Mouse (Mus musculus) erythroid progenitor cell, adult 5-6 weeks (primary cell): ENCODE data around the gene Tmem238l. TPM values are rescaled to one million over a fixed set of nuclear protein-coding genes. Genes with fewer than 3 reads are reported as not detected.

Source experiments
- total RNA-seq, 2 experiments: library from RNA; stranded (forward) in 1 of 2; stranded (reverse) in 1 of 2; fragments of 150-400 nt in 1 of 2; fragments of 186-747, 209-891 nt in 1 of 2; gene quantifications; 2 replicates each; pipeline versions ENCODE4 v1.2.3 to v1.2.4; 2015 to 2017; ENCODE audit warnings: low replicate concordance in 2 of 2

Tmem238l gene
- total RNA-seq, 2 experiments from 2014 or later: not detected

Other genes with a start within 250 kb of the Tmem238l start
- gene Pirt, start 44.7 kb upstream of the Tmem238l start, total RNA-seq (2015; ENCODE audit: low replicate concordance): not detected in 2 replicates
- gene Pirt, start 44.7 kb upstream of the Tmem238l start, total RNA-seq (2017; ENCODE audit: low replicate concordance): not detected in 2 replicates
- gene Tmem220, start 68.5 kb downstream of the Tmem238l start, total RNA-seq (2015; ENCODE audit: low replicate concordance): 2.9 and 3.8 TPM in 2 replicates
- gene Tmem220, start 68.5 kb downstream of the Tmem238l start, total RNA-seq (2017; ENCODE audit: low replicate concordance): 1.3 TPM in 1 of 2 replicates, not detected in the other
- 5.0 and 34.8 TPM in 2 replicates for gene Adprm, start 96.0 kb downstream of the Tmem238l start, total RNA-seq (2015; ENCODE audit: low replicate concordance)
- gene Adprm, start 96.0 kb downstream of the Tmem238l start, total RNA-seq (2017; ENCODE audit: low replicate concordance): 3.2 and 8.5 TPM in 2 replicates
- 2.5 TPM in 1 of 2 replicates, not detected in the other for gene Sco1, start 96.0 kb downstream of the Tmem238l start, total RNA-seq (2015; ENCODE audit: low replicate concordance)
- 2.2 and 2.9 TPM in 2 replicates for gene Sco1, start 96.0 kb downstream of the Tmem238l start, total RNA-seq (2017; ENCODE audit: low replicate concordance)
- gene Myh3, start 121.7 kb downstream of the Tmem238l start, total RNA-seq (2015; ENCODE audit: low replicate concordance): not detected in 2 replicates
- not detected in 2 replicates for gene Myh3, start 121.7 kb downstream of the Tmem238l start, total RNA-seq (2017; ENCODE audit: low replicate concordance)
- gene Myh2, start 214.4 kb downstream of the Tmem238l start, total RNA-seq (2015; ENCODE audit: low replicate concordance): not detected in 2 replicates
- gene Myh2, start 214.4 kb downstream of the Tmem238l start, total RNA-seq (2017; ENCODE audit: low replicate concordance): not detected in 2 replicates
- gene Myh1, start 243.4 kb downstream of the Tmem238l start, total RNA-seq (2015; ENCODE audit: low replicate concordance): not detected in 2 replicates
- not detected in 2 replicates for gene Myh1, start 243.4 kb downstream of the Tmem238l start, total RNA-seq (2017; ENCODE audit: low replicate concordance)